Mouse (Mus musculus) kidney, embryonic 16.5 days (tissue): ENCODE results near the gene Slc7a11. TPM values are rescaled to one million over a fixed set of nuclear protein-coding genes. Genes with fewer than 3 reads are reported as not detected.

Experiments used
- ATAC-seq: fragments of 200-750 bp; cut with Nextera tagmentation; 2 replicates; pipeline ENCODE4 v1.8.0; 2017; ENCODE audit warnings: moderate TSS enrichment; ENCODE audit not compliant: low FRiP score, low TSS enrichment
- H3K27ac ChIP-seq: fragments of 300-500 bp; sonication (generic); 2 replicates; pipeline ENCODE4 v1.5.1; 2014; ENCODE audit warnings: low read length
- H3K27me3 ChIP-seq: fragments of 300-500 bp; sonication (generic); 2 replicates; pipeline ENCODE4 v1.6.1; 2014; ENCODE audit warnings: low read length, control low read depth, mixed read lengths; ENCODE audit not compliant: insufficient read depth
- H3K36me3 ChIP-seq: fragments of 300-500 bp; sonication (generic); 2 replicates; pipeline ENCODE4 v1.6.1; 2014; ENCODE audit warnings: low read length, control low read depth, mixed read lengths; ENCODE audit not compliant: insufficient read depth
- H3K4me1 ChIP-seq: fragments of 300-500 bp; sonication (generic); 2 replicates; pipeline ENCODE4 v1.6.1; 2014; ENCODE audit warnings: low read length, control low read depth, mixed read lengths; ENCODE audit not compliant: insufficient read depth
- H3K4me2 ChIP-seq: fragments of 300-500 bp; sonication (generic); replicated peaks from 2 replicates; pipeline ENCODE4 v1.6.1; 2014; ENCODE audit warnings: low read depth, low read length
- H3K4me3 ChIP-seq: fragments of 300-500 bp; sonication (generic); 2 replicates; pipeline ENCODE4 v1.5.1; 2014; ENCODE audit warnings: mild to moderate bottlenecking, low read length
- H3K9ac ChIP-seq: fragments of 300-500 bp; sonication (generic); replicated peaks from 2 replicates; pipeline ENCODE4 v1.6.1; 2014; ENCODE audit warnings: low read length
- H3K9me3 ChIP-seq: fragments of 300-500 bp; sonication (generic); 2 replicates; pipeline ENCODE4 v1.6.1; 2016; ENCODE audit warnings: low read length, control low read depth
- WGBS: fragments of 180-500 bp; shearing (Covaris S2); extraction: QIAGEN DNeasy Blood & Tissue Kit; methylation state at CpG from one replicate; pipeline ENCODE4 v1.1.7; 2014; 5-methylcytosine and 5-hydroxymethylcytosine counted together
- polyA plus RNA-seq: library from polyadenylated mRNA; unstranded; fragments of >200 nt; fragmentation: Nextera tagmentation; extraction: Ambion mirVana; gene quantifications from 2 replicates; pipeline ENCODE4 v1.2.1, GENCODE M21; 2015

The Slc7a11 gene
- polyA plus RNA-seq, 1 experiment from 2014 or later = 0.15 TPM

- no peak for ATAC-seq
- Histone ChIP-seq H3K4me1 (peaks cover 7% of the 10 kb centered on the region), H3K36me3 (no peaks in the 10 kb centered on the region), H3K9ac (no peak overlapping the region), H3K9me3 (0 out of 2 replicates have a peak, but pooled peaks cover 2% of the 10 kb centered on the region), H3K27ac (no peak overlapping the region), H3K4me2 (no peak overlapping the region), H3K4me3 (no peak overlapping the region), H3K27me3 (no peaks in the 10 kb centered on the region)
- WGBS = 92% methylated on average over 4 of the region's 4 CpGs
These were observed 184.6 kb downstream of the Slc7a11 start for GRCm38 (mm10) chr3:50258852-50259251.

GRCm38 (mm10) chr3:50249598-50250300, 193.7 kb downstream of the Slc7a11 start:
- 75% methylated on average over 6 of the region's 6 CpGs for WGBS
- no peak for ATAC-seq
- H3K4me2 ChIP-seq = no peak overlapping the region

GRCm38 (mm10) chr3:50235990-50236389, 207.4 kb downstream of the Slc7a11 start:
- no peaks in the 10 kb centered on the region for H3K27me3 ChIP-seq
- WGBS = 41% methylated on average over 3 of the region's 3 CpGs
- ATAC-seq = peak; percentile 91

More at GRCm38 (mm10) chr3:50249598-50250300, 193.7 kb downstream of the Slc7a11 start:
- no peaks in the 10 kb centered on the region for H3K27me3 ChIP-seq
- H3K4me1 ChIP-seq = no peaks in the 10 kb centered on the region
- H3K27ac ChIP-seq = no peak overlapping the region
- no peaks in the 10 kb centered on the region for H3K9me3 ChIP-seq
- H3K36me3 ChIP-seq = no peaks in the 10 kb centered on the region
- H3K4me3 ChIP-seq = no peak overlapping the region
- no peak overlapping the region for H3K9ac ChIP-seq

GRCm38 (mm10) chr3:50233144-50233543, 210.3 kb downstream of the Slc7a11 start:
- Histone ChIP-seq H3K4me2 (no peak overlapping the region), H3K9me3 (no peaks in the 10 kb centered on the region), H3K36me3 (no peaks in the 10 kb centered on the region), H3K4me3 (no peak overlapping the region), H3K27me3 (no peaks in the 10 kb centered on the region), H3K9ac (no peak overlapping the region), H3K4me1 (peaks cover 16% of the 10 kb centered on the region; the same call in 1 of the 2 replicates), H3K27ac (no peak overlapping the region)
- 23% methylated on average over 5 of the region's 5 CpGs for WGBS
- 0 out of 2 replicates have a peak, but pooled peaks have one; percentile 49 for ATAC-seq

More at GRCm38 (mm10) chr3:50235990-50236389, 207.4 kb downstream of the Slc7a11 start:
- no peaks in the 10 kb centered on the region for H3K9me3 ChIP-seq
- H3K36me3 ChIP-seq = no peaks in the 10 kb centered on the region
- peaks cover 16% of the 10 kb centered on the region; the same call in 1 of the 2 replicates for H3K4me1 ChIP-seq
- no peak overlapping the region for H3K9ac ChIP-seq
- 0 out of 2 replicates have a peak overlapping the region, but pooled peaks have one; percentile 8 for H3K27ac ChIP-seq
- H3K4me2 ChIP-seq = no peak overlapping the region; the same call in 1 of the 2 replicates
- H3K4me3 ChIP-seq = no peak overlapping the region

GRCm38 (mm10) chr3:50224390-50225114, 218.9 kb downstream of the Slc7a11 start:
- H3K4me1 ChIP-seq = no peaks in the 10 kb centered on the region
- H3K4me2 ChIP-seq = no peak overlapping the region
- 38% methylated on average over 2 of the region's 2 CpGs for WGBS
- H3K27ac ChIP-seq = no peak overlapping the region
- no peaks in the 10 kb centered on the region for H3K36me3 ChIP-seq
- no peaks in the 10 kb centered on the region for H3K9me3 ChIP-seq
- no peak overlapping the region for H3K9ac ChIP-seq
- no peak; the same call in 1 of the 2 replicates for ATAC-seq
- no peak overlapping the region for H3K4me3 ChIP-seq
- no peaks in the 10 kb centered on the region for H3K27me3 ChIP-seq

- Histone ChIP-seq H3K4me2 (no peak overlapping the region), H3K27ac (no peak overlapping the region)
- WGBS = 39% methylated on average over 2 of the region's 2 CpGs
These were observed 223.0 kb downstream of the Slc7a11 start for GRCm38 (mm10) chr3:50220454-50220853.

GRCm38 (mm10) chr3:50186369-50186768, 257.0 kb downstream of the Slc7a11 start:
- Histone ChIP-seq H3K4me3 (no peak overlapping the region), H3K4me2 (no peak overlapping the region), H3K9me3 (no peaks in the 10 kb centered on the region), H3K36me3 (no peaks in the 10 kb centered on the region), H3K4me1 (no peaks in the 10 kb centered on the region), H3K27me3 (no peaks in the 10 kb centered on the region), H3K27ac (no peak overlapping the region), H3K9ac (no peak overlapping the region)
- no peak for ATAC-seq
- 78% methylated on average over 5 of the region's 5 CpGs for WGBS

More at GRCm38 (mm10) chr3:50220454-50220853, 223.0 kb downstream of the Slc7a11 start:
- H3K36me3 ChIP-seq = no peaks in the 10 kb centered on the region
- H3K4me1 ChIP-seq = no peaks in the 10 kb centered on the region
- H3K4me3 ChIP-seq = no peak overlapping the region
- no peak for ATAC-seq
- H3K9me3 ChIP-seq = no peaks in the 10 kb centered on the region
- H3K27me3 ChIP-seq = no peaks in the 10 kb centered on the region
- H3K9ac ChIP-seq = no peak overlapping the region

GRCm38 (mm10) chr3:50185879-50186278, 257.5 kb downstream of the Slc7a11 start:
- peak; percentile 19; the same call in 1 of the 2 replicates for ATAC-seq
- no peaks in the 10 kb centered on the region for H3K27me3 ChIP-seq
- H3K4me2 ChIP-seq = no peak overlapping the region
- no peak overlapping the region for H3K4me3 ChIP-seq
- H3K9ac ChIP-seq = no peak overlapping the region
- H3K9me3 ChIP-seq = no peaks in the 10 kb centered on the region
- no peaks in the 10 kb centered on the region for H3K36me3 ChIP-seq
- H3K27ac ChIP-seq = no peak overlapping the region
- no peaks in the 10 kb centered on the region for H3K4me1 ChIP-seq
- 53% methylated on average over 2 of the region's 2 CpGs for WGBS

GRCm38 (mm10) chr3:50160756-50161155, 282.7 kb downstream of the Slc7a11 start:
- Histone ChIP-seq H3K4me1 (no peaks in the 10 kb centered on the region), H3K9ac (no peak overlapping the region), H3K27me3 (no peaks in the 10 kb centered on the region), H3K36me3 (no peaks in the 10 kb centered on the region), H3K4me3 (no peak overlapping the region), H3K27ac (no peak overlapping the region), H3K4me2 (no peak overlapping the region), H3K9me3 (no peaks in the 10 kb centered on the region)
- 76% methylated on average over 2 of the region's 2 CpGs for WGBS
- no peak for ATAC-seq

GRCm38 (mm10) chr3:50144144-50144543, 299.3 kb downstream of the Slc7a11 start:
- ATAC-seq = no peak
- Histone ChIP-seq H3K4me1 (no peaks in the 10 kb centered on the region), H3K4me2 (no peak overlapping the region), H3K9me3 (no peaks in the 10 kb centered on the region), H3K27ac (no peak overlapping the region), H3K36me3 (no peaks in the 10 kb centered on the region), H3K4me3 (no peak overlapping the region), H3K27me3 (no peaks in the 10 kb centered on the region), H3K9ac (no peak overlapping the region)
